Mouse (Mus musculus): ENCODE data around the gene Gm10439.
"Not testable (repeated sequence)": the region's sequence is repeated elsewhere in the genome, so short reads cannot be mapped to it uniquely, and the experiment has no call there.

Gene Gm10439

DNA sequence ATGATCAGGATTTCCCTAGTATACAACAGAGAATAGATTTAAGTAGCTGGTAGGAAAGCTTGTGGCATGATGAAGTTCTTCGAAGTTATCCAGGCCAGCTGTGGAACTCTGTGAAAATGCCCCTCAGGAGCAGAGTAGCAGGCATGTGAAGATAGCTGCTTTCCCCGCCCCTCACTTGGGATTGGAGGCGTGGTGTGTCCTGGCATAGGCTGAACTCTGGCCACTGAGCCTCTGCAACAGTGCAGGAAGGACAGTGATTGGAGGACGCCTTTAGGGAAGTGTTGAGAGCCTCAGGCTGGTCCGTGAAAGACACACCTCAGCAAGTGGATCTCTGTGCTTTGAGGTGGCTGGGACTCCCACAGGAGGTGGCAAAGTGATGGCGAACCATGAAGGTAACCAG lies at the start of gene Gm10439:
Gene Gm10439, plus strand, starts transcription at position 301 of the 400 bp plus-strand sequence.
- DNase-seq (ENCODE audit: low spot score) = not testable (repeated sequence)

All from embryo, embryonic 10.5 days (tissue).